Mouse (Mus musculus): Measurements from ENCODE around the gene 1700018B08Rik.

The 1700018B08Rik gene

GRCm38 (mm10) chr8:121544276-121544785, at the start of gene 1700018B08Rik:
Gene 1700018B08Rik (minus strand): TSS chr8:121544320.
- WGBS = 83% methylated on average over 12 of the region's 12 CpGs

GRCm38 (mm10) chr8:121593293-121593692, 49.2 kb upstream of the 1700018B08Rik start:
- 81% methylated on average over 5 of the region's 5 CpGs for WGBS

GRCm38 (mm10) chr8:121591178-121592066, 47.3 kb upstream of the 1700018B08Rik start:
- 12% methylated on average over 20 of the region's 20 CpGs for WGBS

GRCm38 (mm10) chr8:121590203-121591177, 46.4 kb upstream of the 1700018B08Rik start, which contains the start of gene Map1lc3b:
Gene Map1lc3b (plus strand): TSS chr8:121590361.
- WGBS = under 1% methylated on average over 94 of the region's 94 CpGs

- WGBS = 37% methylated on average over 2 of the region's 2 CpGs
Observed at GRCm38 (mm10) chr8:121589205-121589726, 45.1 kb upstream of the 1700018B08Rik start.

GRCm38 (mm10) chr8:121588750-121589149, 44.6 kb upstream of the 1700018B08Rik start:
- WGBS = 85% methylated on average over 4 of the region's 4 CpGs

GRCm38 (mm10) chr8:121585159-121585825, 41.2 kb upstream of the 1700018B08Rik start:
- WGBS = under 1% methylated on average over 47 of the region's 47 CpGs

GRCm38 (mm10) chr8:121584730-121585129, 40.6 kb upstream of the 1700018B08Rik start:
- 38% methylated on average over 13 of the region's 13 CpGs for WGBS

GRCm38 (mm10) chr8:121583653-121584052, 39.5 kb upstream of the 1700018B08Rik start:
- WGBS = 31% methylated on average over 8 of the region's 8 CpGs

GRCm38 (mm10) chr8:121580465-121580864, 36.3 kb upstream of the 1700018B08Rik start:
- 48% methylated on average over 9 of the region's 9 CpGs for WGBS

- WGBS = 1% methylated on average over 62 of the region's 63 CpGs
Observed at GRCm38 (mm10) chr8:121578676-121579451, 34.7 kb upstream of the 1700018B08Rik start, which contains the start of gene Fbxo31. Gene Fbxo31 (minus strand): TSS chr8:121578806.

- 1% methylated on average over 41 of the region's 44 CpGs for WGBS
Observed at GRCm38 (mm10) chr8:121577751-121578675, 33.9 kb upstream of the 1700018B08Rik start.

- WGBS = 74% methylated on average over 3 of the region's 3 CpGs
Observed at GRCm38 (mm10) chr8:121575661-121576060, 31.5 kb upstream of the 1700018B08Rik start.

- WGBS = 19% methylated on average over 3 of the region's 3 CpGs
Observed at GRCm38 (mm10) chr8:121573275-121573674, 29.2 kb upstream of the 1700018B08Rik start.

GRCm38 (mm10) chr8:121572121-121572520, 28.0 kb upstream of the 1700018B08Rik start:
- WGBS = 83% methylated on average over 7 of the region's 7 CpGs

GRCm38 (mm10) chr8:121570801-121571200, 26.7 kb upstream of the 1700018B08Rik start:
- WGBS = 65% methylated on average over 17 of the region's 17 CpGs

- WGBS = 64% methylated on average over 21 of the region's 21 CpGs
Observed at GRCm38 (mm10) chr8:121570335-121570734, 26.2 kb upstream of the 1700018B08Rik start.

- WGBS = 70% methylated on average over 6 of the region's 6 CpGs
Observed at GRCm38 (mm10) chr8:121568321-121568720, 24.2 kb upstream of the 1700018B08Rik start.

- WGBS = 74% methylated on average over 6 of the region's 6 CpGs
Observed at GRCm38 (mm10) chr8:121563701-121564100, 19.6 kb upstream of the 1700018B08Rik start.

Measured in cerebral cortex, adult 2 months (tissue).